Mouse (Mus musculus): ENCODE data around the gene Tmem255b.

The Tmem255b gene

DNA sequence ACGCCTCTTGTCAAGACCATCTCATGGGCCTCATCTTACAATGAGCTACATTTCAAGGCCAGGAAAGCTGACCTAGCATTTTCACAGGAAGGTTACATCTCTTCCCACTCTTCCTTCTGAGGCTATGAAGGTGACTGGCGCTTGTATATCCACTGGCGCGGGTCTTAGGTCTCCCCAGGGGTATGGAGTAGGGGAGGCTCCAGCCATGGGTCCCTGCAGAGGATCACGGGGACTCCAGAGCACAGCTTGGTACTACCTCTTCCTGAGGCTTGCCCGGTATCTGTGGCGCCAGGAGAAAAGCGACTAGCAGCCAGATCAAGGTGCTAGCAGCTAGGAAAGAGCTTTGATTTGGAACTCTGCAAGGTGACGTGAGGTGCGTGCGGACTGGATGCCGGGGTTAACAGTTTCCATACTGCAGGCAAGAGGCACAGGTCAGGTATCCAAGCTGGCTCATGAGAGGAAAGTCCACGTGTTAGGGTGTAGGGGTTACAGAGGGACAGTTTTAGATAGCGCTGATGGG is 56.6 kb downstream of the Tmem255b start:
- no peak for DNase-seq (ENCODE audit: low spot score in 2 of 2)

DNA sequence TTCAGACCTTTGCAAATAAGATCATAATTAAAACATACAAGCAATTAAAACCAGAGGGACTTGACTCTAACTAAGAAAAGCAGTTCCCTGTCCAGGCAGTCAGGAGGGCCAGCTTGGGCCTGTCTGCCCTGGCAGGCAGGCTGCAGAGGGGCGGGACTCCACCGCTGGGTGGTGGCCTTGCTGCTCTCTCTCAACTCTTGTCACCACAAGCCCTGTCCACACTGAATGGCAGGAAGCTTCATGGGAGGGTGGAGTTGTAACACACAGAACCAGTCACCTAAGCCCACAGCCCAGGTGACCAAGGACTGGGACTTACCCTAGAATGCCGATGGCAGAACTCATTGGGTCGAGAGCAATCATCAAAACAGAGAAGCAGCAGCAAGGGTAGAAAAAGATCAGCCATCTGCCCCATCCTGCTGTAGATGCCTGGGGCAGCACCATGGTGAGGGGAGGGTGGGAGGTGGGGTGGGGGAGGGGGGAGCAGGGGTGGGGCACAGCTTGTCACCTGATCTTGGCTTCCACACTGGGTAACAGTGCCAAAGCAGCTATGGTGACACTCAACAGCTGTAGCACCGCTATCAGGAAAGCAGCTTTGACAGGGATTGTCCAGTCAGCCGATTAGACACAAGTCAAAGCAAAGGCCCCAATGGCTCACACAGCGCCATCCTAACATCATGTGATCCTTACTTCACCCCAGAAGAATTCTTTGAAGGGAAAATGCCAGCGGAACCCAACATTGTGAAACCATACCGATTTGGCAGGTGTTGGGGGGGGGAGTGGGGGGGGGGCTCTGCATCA is 57.4 kb downstream of the Tmem255b start:
- DNase-seq (ENCODE audit: low spot score in 2 of 2), result no peak

DNA sequence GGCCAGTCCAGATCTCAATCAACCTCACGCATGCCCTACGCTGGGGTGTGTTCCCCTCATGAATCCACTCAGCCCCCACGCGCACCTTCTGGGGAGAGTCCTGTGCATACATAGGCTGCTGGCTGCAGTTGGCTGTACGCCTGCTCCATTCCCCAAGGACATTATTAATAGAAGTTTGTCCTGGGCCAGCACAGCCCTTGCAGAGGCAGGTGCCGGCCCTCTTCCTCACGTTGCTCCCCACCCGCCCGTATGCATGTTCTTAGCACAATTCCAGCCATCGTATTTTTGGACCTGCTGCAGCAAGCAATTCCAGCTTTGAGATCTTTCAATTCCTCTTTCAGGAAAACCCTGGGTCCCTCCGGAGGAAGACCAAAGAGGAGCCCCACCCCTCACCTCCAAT is 58.0 kb downstream of the Tmem255b start:
- DNase-seq (ENCODE audit: low spot score in 2 of 2), result peak in 1 of 2 experiments; percentile 38

DNA sequence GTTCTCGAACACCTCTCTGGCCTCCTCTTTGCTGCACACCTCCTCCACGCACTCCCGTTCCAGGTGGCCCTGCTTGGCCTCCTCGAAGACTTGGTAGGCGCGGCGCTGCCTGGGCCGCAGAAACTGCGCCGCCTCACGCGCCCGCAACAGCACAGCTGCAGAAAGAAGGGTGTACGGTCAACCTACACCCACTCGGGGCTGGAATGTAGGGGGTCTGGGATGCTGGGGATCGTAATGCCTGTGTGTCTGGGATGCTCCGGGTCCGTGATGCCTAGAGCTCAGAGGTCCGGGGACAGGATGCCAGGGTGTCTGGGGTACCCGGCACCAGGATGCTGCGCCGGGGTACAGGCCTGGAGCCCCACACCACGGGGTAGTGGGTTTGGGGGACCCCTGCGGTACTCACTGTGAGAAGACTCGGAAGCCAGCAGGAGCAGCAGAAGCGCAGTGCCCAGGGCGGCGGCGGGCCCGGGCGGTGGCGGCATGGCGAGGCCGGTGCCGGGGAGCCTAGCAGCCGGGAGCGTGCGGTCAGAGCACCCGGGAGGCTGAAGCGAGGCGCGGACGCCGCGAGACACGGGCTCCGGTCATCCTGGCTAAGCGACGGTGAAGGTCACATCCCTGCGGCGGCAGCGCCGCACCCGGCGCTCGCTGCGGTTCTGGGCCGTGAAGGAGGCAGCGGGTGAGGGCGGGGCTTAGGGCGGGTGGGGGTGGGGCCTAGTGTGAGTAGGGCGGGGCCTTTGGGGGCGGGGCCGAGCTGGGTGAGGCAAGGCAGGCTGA is 59.1 kb downstream of the Tmem255b start, which contains the start of gene Gas6:
Gene Gas6, minus strand, starts transcription at position 633 of the 774 bp plus-strand sequence.
- DNase-seq (ENCODE audit: low spot score in 2 of 2), result peak in 1 of 2 experiments; percentile 42

DNA sequence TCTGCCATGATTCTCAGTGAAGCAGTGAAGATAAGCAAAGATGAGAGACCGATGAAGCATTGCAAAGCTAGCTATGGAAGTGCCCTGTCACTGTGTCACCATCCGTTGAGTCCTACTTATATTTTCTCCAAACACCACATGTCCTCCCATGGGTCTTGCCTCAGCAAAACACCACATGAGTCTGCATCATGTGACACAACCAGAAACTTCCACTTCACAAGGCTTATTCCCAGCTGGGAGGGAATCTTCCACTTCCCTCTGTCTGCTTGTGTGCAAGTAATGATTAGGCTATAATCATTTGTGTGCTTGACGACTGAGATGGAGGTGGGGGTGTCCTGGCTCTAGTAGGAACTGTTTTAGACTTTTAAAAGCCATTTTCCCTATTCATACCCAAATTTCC is 66.2 kb downstream of the Tmem255b start:
- DNase-seq (ENCODE audit: low spot score in 2 of 2), result no peak

DNA sequence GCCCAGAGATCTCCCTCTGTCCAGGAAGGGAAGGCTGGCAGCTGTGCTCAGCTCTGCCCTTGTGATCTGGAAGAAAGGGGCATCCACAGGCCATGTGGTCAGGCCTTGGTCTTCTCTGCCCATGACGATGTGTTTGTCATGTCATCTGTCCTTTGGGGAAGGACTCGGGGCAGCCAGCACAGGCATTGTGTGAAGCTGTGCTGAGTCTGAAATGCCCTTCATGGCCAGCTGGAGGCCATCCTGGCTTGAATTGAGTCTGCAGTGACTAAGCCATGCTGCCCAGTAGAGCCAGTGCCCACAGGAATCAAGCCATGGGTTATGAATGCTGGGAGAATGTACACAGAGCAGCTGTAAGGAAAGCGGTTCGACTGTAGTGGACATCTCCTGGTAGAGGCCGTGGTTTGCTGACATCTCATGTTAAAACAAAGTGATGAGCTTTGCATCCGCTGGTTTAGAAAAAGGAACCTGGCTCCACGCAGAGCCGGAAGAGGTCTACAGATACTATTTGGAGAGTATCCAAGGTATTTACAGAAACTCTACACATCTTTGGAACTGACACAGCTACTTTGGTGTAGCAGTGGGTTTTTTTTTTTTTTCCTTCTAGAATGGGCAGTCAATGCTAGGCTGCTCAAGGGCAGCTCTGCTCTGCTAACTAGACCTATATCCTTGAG is 69.1 kb downstream of the Tmem255b start:
- peak in 1 of 2 experiments; percentile 11 for DNase-seq (ENCODE audit: low spot score in 2 of 2)

DNA sequence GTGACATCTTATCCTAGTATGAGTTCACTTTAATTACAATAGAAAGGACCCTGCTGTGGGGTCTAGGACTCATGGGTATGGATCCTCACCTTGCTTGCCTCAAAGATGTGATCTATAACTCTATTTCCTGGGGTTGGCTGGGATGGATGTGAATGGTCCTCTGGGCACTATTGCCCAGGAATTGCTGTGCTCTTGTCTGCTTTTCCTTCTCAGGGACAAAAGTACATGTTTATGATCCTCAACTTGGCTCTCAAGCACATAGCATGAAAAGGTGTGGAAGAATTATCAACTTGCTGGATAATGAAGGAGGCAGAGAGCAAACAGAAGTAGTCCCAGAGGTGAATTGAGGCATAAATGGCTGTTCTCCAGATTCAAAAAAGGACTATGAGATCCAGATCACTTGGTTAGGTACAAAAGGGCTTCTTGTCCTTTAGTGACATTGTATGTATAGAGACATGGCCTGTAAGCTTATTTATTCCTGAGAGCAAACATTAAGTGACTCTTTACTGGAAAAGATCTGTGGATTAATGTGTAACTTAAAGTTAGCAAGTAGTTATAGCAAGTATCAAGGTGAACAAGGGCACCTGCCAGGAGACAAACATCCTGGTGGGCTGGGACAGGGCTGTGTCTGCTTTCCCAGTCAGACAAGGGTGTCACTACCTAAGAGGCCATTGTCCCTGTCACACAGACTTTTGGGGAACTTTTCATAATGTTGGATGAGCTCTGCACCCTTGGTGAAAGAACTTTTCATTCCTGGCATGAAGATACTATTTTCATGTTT is 70.1 kb downstream of the Tmem255b start:
- no peak for DNase-seq (ENCODE audit: low spot score in 2 of 2)

DNA sequence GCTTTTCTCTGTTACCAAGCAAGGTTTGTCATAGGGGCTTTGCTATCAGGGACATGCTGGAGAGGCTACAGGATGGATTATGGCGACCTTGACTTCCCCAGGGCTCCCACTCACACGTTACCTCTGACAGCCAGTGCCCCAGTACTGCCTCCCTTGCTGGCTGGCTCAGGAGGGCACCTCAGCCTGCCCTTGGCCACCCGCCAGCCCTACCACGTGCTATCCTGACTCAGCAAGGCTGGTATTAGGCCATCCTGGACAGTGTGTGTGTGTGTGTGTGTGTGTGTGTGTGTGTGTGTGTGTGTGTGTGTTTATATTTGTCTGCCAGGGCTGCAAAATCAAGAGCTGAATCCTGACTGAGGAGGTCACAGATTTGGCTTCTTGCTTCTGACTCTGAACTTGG is 71.9 kb downstream of the Tmem255b start:
- no peak for DNase-seq (ENCODE audit: low spot score in 2 of 2)

DNA sequence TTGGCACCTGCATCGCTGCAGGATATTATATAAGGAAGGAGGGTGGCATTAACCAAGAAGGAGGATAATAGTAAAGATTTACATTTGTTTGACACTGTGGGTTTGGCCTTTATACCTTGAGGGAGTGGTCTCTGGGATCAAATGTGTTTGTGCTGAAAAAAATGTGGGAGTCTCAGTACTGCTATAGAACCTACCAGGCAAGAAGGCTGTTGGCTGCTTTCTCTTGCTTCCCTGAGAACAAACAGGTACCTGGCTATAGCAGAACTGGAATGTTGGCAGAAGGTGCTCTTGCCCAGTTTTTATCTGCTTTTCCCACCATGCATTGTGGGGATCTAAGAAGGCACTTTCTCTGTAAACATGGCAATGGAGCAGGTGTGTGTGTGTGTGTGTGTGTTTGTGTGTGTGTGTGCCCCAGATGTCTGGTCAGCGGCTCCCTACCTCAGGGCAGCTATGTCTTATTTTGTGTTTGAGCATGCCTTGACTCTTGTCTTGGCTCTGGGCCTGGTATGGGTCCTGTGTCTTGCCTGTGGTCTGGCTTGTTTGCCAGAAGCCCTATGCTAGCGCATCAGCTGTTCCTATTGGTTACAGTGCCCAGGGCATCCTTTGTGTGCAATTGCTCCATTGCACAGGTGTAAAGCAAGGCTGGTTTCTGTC is 72.4 kb downstream of the Tmem255b start:
- no peak for DNase-seq (ENCODE audit: low spot score in 2 of 2)

DNA sequence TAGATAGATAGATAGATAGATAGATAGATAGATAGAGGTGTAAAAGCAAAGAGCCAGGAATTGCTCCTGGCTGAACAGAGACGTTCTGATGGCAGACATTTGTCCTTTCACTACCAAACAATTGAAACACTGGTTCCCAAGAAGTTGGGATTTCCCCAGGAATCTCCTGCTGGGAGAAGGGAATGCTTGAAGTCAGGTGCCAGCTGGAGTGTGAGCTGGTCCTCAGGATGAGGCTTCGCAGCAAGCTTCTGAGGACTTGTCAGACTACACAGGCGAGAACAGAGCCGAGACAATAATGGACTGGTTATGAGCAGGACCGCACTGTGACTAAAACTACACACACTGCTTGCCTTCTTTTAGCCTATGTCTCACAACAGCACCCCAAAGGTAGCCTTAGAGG is 77.0 kb downstream of the Tmem255b start:
- DNase-seq (ENCODE audit: low spot score in 2 of 2), result no peak

DNA sequence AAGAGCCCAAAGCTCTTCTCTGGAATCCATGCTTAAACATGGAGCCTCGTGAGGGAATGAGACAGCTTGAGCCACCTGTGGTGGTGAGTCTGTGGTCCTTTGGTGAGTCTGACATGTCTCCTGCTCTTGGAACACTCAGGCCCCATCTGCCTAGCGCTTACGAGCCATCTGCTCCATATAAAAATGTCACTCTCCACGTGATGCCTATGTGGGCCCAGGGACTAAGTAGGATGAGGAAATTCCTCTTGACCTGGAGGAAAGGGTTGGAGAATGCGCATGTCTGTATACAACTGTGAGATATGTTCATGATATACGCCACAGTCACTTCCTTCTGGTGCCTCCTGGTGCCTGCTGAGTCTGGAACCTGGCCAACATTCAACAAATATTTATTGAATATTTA is 77.7 kb downstream of the Tmem255b start:
- DNase-seq (ENCODE audit: low spot score in 2 of 2), result no peak

DNA sequence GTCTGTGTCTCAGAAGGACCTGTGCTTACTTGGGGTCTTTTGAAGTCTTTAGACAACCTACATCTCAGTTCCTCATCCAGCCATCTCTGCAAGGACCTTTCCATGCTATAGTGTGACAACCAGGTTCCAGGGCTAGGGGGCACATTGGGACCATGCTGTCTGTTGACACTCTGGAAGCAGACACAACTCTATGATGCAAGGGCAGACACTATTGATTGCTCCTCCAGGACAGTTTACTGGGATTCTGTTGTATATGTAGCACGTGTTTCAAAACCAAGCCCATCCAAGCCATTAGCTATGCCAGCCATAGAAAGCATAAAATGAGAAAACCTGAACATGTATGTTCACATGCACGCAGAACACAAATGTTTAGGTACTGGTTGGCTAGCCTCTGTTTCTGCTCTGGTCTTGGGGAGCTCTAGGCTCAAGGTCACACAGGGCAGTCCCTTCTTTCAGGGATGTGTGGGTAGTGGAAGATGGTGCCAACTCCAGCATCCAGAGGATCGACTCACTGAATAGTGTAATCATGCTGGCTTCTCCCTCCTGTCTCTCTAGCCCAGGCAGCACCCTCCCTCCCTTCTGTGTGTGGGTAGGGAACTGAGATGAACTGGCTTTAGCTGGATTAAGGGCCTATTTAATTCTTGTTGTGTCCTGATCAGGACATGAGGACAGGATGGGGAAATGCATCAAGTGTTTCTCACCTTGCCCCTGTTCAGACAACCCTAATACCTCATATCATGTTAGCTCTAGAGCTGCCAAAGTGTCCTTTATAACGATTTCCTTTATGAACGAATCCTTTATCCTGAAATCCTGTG is 78.8 kb downstream of the Tmem255b start:
- DNase-seq (ENCODE audit: low spot score in 2 of 2), result no peak

DNA sequence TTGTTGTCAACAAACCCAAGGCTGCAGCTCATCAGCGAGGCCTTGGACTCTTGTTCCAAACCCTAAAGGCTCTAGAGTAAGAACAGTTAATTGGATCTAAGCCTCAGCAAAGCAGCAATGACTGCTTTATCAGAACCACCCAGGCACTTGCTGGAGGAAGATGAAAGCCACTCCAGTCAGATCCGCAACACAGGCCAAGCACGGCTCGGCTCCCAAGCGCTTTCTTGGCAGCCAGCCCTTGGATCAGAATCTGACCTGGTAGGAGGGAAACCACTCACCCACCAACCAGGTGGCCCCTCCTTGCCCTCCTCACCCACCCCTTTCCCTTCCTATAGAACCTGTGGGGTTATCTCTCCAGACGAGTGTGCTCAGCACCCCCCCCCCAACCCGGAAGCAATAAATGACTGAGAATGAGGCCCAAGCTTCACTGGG is 81.0 kb downstream of the Tmem255b start:
- no peak for DNase-seq (ENCODE audit: low spot score in 2 of 2)

DNA sequence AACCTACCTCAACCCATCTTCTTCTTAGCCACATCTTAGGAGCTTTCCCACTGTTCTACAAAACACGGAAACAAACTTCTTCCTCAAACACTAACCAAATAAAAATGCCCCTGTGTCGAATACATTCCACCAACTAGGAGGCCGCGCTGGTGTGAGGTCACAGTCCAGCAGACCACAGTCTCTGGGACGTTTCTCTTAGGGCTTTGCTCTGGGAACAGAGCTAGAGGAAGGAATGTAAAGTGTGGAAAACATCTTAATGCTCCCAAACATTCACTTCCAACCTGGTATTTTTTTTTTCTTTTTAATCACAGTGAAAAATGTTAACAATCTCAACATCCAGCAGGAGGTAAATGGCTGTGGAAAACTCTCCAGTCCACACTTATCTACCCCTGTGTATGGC is 81.7 kb downstream of the Tmem255b start:
- DNase-seq (ENCODE audit: low spot score in 2 of 2), result no peak

DNA sequence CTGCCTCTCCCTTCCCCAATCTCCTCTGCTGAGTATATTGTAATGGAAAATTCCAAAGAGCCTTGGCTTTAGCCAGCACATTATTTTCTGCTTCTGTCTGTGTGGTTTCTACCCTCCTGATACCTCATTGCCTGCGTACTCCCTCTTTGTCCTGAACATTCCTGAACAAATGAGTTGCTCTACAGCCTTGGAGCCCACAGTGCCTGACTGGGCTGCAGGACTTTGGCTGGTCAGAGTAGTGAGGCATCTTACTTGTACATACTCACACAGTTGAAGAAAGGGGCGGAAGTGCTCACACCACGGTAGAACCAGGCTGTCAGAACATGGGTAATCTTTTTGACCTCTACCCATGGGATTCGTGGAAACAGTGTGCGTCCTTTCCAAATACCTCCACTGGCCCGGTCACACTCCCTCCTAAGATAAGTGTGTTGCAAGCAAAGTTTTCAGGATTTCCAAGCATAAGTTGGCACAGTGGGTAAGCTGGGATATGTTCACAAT is 82.3 kb downstream of the Tmem255b start:
- DNase-seq (ENCODE audit: low spot score in 2 of 2), result no peak
